Mouse (Mus musculus) E14TG2a.4 (cell line): ENCODE data around the gene Gm266.

Experiments
- CTCF ChIP-seq: conservative IDR thresholded peaks from 2 replicates; pipeline ENCODE4 v1.5.1; 2014; ENCODE audit warnings: low read length
- POU5F1 ChIP-seq: IDR thresholded peaks from 2 replicates; pipeline ENCODE4 v1.6.1; 2014; ENCODE audit warnings: low read length, borderline replicate concordance

DNA sequence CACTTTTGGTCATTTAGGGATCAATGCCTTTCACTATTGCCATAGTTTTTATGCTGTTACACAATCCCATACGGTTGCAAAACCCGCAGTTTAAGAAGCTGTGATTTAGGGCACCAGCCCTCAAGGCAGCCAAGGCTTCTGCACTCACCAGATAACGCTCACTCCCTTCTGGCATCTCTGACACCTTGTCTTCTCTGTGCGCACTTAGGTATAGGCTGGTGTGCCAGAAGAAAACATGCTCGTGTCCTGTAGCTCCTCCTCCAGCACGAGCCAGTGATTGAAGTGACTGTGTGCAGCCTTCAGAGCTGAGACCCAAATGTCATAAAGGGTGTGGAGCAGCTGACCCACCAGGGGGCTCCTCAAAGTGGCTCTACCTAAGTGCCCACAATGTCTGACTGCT, 49.7 kb upstream of the Gm266 start:
- TF ChIP-seq CTCF (no peak), POU5F1 (no peak)
